Mouse (Mus musculus): Measurements from ENCODE around the gene Prkcd.
A peak's percentile ranks its signal among the peaks of the same experiment; 100 is the strongest.

Prkcd gene

GRCm38 (mm10) chr14:30625856-30626726 lies at the start of gene Prkcd:
Gene Prkcd, minus strand, starts transcription at chr14:30626210.
- peak; percentile 91 to 96 for DNase-seq (ENCODE audit: inconsistent age in 2 of 2, low spot score in 1 of 2)

GRCm38 (mm10) chr14:30674947-30675346 lies 48.9 kb upstream of the Prkcd start:
- DNase-seq (ENCODE audit: inconsistent age in 2 of 2, low spot score in 1 of 2) = no peak

GRCm38 (mm10) chr14:30671986-30672312 lies 45.9 kb upstream of the Prkcd start:
- DNase-seq (ENCODE audit: inconsistent age in 2 of 2, low spot score in 1 of 2) = peak; percentile 90 to 97

GRCm38 (mm10) chr14:30671095-30671985 lies 45.3 kb upstream of the Prkcd start:
- peak; percentile 80 to 88 for DNase-seq (ENCODE audit: inconsistent age in 2 of 2, low spot score in 1 of 2)

- DNase-seq (ENCODE audit: inconsistent age in 2 of 2, low spot score in 1 of 2) = peak; percentile 77 to 81
Measured at GRCm38 (mm10) chr14:30670161-30670560, 44.2 kb upstream of the Prkcd start.

DNA sequence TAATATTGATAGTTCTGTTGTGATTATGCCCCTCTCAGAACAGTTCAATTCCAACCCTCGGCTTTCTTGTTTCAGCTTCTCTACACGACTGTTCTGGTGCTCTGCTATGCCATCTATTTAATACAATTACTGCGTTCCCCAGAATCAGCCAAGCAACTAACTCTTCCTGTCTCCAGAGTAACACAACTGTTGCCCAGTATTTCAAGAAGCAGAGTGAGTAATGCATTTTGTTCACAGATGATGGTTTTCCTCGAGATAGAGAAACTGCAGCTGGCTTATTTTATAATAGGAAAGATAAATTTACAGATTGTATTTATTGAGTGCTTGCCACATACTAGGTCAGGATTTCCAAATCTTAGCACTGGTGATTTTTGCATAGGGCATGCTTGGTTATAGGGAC lies 40.6 kb upstream of the Prkcd start:
- DNase-seq (ENCODE audit: inconsistent age in 2 of 2, low spot score in 1 of 2) = no peak

DNA sequence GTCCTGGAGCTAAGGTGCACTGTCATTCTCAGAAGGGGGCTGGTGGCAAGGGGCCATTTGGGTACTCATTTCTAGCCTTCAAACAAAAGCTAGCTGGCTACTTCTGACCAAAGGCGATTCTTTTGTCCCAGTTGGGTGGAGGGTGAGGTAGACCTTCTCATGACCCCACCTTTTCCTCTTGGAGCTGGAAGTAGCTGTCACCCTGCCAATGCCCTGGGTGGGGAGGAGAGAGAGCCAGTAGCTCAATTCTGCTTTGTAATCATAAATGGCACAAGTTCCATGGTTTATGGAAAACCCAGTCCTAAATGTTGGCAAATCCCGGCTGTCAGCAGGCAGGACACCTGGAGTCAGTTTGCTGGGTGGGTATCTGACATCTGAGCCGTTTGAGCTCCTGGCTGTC lies 40.1 kb upstream of the Prkcd start:
- no peak for DNase-seq (ENCODE audit: inconsistent age in 2 of 2, low spot score in 1 of 2)

- DNase-seq (ENCODE audit: inconsistent age in 2 of 2, low spot score in 1 of 2) = no peak
Measured at GRCm38 (mm10) chr14:30655531-30655930, 29.5 kb upstream of the Prkcd start.

DNA sequence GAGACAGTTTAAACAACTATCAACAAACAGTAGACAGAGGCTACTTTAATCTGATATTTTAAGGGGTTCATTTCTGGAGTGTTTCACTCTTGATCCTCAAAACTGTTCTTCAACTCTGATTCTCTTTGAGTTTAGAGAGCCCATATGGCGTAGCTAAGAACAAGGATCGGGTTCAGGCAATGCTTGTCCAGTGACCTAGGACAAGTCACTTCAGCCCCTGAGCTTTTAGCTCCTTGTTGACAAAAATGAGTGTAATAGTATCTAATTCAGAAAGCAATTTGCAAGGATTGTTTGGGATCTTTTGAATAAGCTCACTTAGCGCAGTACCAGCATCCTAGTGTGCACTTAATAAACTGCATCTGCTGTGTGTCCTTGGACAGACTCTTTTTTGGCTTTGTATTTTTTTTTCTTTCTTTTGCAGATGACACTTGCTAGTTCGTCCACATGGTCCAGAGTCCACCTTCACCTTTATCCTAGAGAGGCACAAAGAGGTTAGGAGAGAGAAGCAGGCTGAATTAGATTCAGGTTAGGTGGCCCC lies 28.8 kb upstream of the Prkcd start:
- DNase-seq (ENCODE audit: inconsistent age in 2 of 2, low spot score in 1 of 2) = peak in 1 of 2 experiments; percentile 53

- DNase-seq (ENCODE audit: inconsistent age in 2 of 2, low spot score in 1 of 2) = peak; percentile 97 to 100
Measured at GRCm38 (mm10) chr14:30653943-30654659, 28.1 kb upstream of the Prkcd start, which contains the start of gene Rft1. Gene Rft1, plus strand, starts transcription at chr14:30654360.

- DNase-seq (ENCODE audit: inconsistent age in 2 of 2, low spot score in 1 of 2) = peak; percentile 90 to 95
Measured at GRCm38 (mm10) chr14:30650969-30651368, 25.0 kb upstream of the Prkcd start.

DNA sequence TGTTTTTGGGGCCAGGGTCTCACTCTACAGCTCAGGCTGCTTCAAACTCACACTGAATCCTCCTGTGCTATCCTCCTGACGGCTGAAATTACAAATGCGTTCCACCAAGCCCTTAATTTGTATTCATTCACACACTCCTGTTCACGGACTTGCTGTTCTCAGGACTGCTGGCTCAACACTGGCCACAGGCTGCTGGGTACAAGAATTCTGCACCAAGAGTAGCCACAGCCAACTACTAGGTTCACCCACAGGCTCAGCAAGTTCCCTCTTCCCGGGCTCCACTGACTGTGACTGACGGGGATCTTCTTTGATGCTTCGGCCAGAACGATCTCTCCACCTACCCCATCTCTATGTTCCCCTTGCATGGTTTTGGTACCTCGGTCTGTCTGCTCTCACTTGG lies 23.7 kb upstream of the Prkcd start:
- DNase-seq (ENCODE audit: inconsistent age in 2 of 2, low spot score in 1 of 2) = peak in 1 of 2 experiments; percentile 36

DNA sequence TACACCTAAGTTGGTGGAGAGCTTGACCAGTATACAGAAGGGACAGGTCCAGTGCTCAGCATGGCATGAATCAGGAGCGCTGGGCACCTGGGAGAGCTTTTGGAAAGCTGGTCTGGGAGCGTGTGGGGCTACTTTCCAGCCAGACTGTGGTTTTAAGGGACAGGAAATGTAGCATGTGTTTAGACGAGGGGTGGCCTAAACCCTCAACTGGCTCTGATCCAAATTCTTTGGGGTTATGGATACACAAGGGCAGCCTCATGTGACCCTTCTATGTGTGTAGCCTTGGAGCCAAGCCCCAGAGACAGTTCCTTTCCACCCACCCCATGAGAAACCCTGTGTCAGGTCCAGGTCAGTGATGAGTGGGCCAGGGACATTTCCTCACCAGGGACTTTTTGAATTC lies 22.5 kb upstream of the Prkcd start:
- DNase-seq (ENCODE audit: inconsistent age in 2 of 2, low spot score in 1 of 2) = peak in 1 of 2 experiments; percentile 57

GRCm38 (mm10) chr14:30646486-30646885 lies 20.5 kb upstream of the Prkcd start:
- DNase-seq (ENCODE audit: inconsistent age in 2 of 2, low spot score in 1 of 2) = peak in 1 of 2 experiments; percentile 84

DNA sequence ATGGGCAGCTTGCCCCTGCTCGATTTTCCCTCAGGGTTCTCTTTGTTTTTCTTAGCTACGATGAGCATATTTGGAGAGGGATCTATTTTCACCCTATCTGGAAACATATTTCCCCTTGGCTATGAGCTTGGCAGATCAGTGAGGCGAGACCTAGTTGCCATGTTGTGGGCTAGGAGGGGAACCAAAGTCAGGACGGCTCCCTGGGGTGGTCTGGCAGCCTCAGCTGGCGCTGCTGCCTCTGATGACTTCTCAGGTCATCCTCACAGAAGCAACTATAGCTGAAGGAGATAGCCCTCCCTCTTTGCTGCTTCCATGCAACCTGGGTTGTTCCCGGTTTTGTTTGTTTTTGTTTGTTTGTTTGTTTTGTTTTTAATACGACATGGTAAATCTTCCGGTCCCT lies 19.1 kb upstream of the Prkcd start:
- DNase-seq (ENCODE audit: inconsistent age in 2 of 2, low spot score in 1 of 2) = peak in 1 of 2 experiments; percentile 32

DNA sequence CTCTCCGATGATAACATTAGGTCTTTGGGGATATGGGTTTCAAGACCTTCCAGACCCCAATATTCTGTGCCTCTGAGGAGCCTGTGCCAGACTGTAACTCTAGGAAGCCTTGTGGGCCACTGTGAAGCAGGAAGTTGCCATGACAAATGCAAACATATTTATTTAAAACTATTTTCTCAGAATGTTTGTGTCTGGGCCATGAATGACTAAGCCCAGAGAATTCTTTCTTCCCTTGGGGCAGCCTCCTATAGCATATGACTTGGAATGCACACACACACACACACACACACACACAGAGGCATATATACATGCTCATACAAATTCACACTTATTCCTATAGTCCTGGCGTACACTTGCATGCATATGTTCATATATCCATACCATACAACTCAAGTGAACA lies 18.0 kb upstream of the Prkcd start:
- no peak for DNase-seq (ENCODE audit: inconsistent age in 2 of 2, low spot score in 1 of 2)

- peak in 1 of 2 experiments; percentile 30 for DNase-seq (ENCODE audit: inconsistent age in 2 of 2, low spot score in 1 of 2)
Measured at GRCm38 (mm10) chr14:30641748-30642147, 15.7 kb upstream of the Prkcd start.

- peak; percentile 73 to 92 for DNase-seq (ENCODE audit: inconsistent age in 2 of 2, low spot score in 1 of 2)
Measured at GRCm38 (mm10) chr14:30638686-30639085, 12.7 kb upstream of the Prkcd start.

DNA sequence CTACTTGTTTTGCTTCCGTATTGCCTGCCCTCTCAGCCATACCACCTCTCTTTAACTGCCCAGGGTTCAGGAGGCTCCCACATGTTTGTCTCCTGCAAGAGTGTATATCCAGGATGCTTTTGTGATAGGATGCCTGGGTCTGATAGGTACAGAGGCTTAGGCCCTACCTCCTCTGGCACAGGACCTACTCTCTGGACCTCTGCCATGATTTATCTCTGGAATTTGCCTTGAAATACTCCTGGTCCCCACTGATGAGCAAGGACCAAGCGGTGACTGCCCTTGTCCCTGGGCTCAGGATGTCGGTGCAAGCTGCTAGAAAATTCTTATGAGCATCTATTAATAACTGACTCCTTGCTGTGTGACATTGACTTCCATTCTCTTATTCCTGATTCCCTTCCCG lies 12.0 kb upstream of the Prkcd start:
- DNase-seq (ENCODE audit: inconsistent age in 2 of 2, low spot score in 1 of 2) = peak; percentile 80 to 95

DNA sequence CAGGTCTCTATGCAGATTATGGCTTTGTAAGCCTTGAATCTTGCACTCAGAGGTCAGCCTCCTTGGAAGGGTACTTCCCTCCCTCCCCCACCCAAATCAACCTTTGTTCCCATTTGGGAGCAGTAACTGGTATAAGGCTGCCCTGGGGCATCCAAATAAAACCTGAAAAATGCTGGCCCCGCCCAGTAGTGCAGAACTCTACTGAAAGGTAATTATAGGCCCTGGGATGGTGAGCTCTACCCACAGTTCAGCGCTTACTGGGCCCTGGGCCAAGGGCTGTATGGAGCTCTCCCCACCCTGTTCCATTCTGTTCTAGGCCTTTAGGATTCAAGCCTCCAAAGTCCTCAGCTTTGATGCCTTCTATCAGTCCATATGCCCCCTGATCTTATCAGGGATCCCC lies 11.1 kb upstream of the Prkcd start:
- DNase-seq (ENCODE audit: inconsistent age in 2 of 2, low spot score in 1 of 2) = peak in 1 of 2 experiments; percentile 45

DNA sequence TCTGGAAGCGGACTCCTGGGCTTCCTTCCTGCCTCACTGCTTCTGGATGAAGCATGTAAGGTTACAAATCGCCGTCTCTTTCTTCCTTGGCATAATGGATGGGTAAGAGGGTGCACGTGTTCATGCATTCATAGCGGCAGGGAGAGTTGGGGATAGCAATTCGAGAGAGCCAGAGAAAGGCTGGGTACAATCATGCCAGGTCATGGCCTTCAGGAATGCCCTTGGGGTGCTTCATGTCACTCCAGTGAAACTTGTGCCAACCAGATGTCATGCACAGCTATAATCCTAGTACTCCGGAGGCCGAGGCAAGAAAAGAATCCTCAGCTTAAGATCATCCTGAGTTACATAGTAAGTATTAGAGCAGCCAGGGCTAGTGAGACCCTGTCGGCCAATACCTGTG lies 10.5 kb upstream of the Prkcd start:
- DNase-seq (ENCODE audit: inconsistent age in 2 of 2, low spot score in 1 of 2) = peak in 1 of 2 experiments; percentile 84

Measured in adrenal gland, adult (tissue).